Mouse (Mus musculus) forebrain, embryonic 15.5 days (tissue): ENCODE measurements at regions not wholly inside any gene's neighbourhood (a gene's known extent, or its start where the extent isn't known, plus 50 kb on each side); places are given as distances from the start of the nearest gene placed in this dataset.

Source experiments
- ATAC-seq: fragments of 200-750 bp; cut with Nextera tagmentation; replicated peaks from 2 replicates; pipeline ENCODE4 v1.8.0; 2017; ENCODE audit warnings: mild to moderate bottlenecking, moderate TSS enrichment, moderate library complexity
- H3K27ac ChIP-seq: fragments of 300-500 bp; sonication (generic); replicated peaks from 2 replicates; pipeline ENCODE4 v1.5.1; 2015; ENCODE audit warnings: mild to moderate bottlenecking, inconsistent platforms
- H3K27me3 ChIP-seq: fragments of 300-500 bp; sonication (generic); 2 replicates; pipeline ENCODE4 v1.6.1; 2015; ENCODE audit warnings: inconsistent platforms
- H3K36me3 ChIP-seq: fragments of 300-500 bp; sonication (generic); 2 replicates; pipeline ENCODE4 v1.6.1; 2015; ENCODE audit warnings: mild to moderate bottlenecking, inconsistent platforms
- H3K4me1 ChIP-seq: fragments of 300-500 bp; sonication (generic); 2 replicates; pipeline ENCODE4 v1.6.1; 2015; ENCODE audit warnings: inconsistent platforms
- H3K4me2 ChIP-seq: fragments of 300-500 bp; sonication (generic); replicated peaks from 2 replicates; pipeline ENCODE4 v1.6.1; 2015; ENCODE audit warnings: mild to moderate bottlenecking, inconsistent platforms
- H3K4me3 ChIP-seq: fragments of 300-500 bp; sonication (generic); 2 replicates; pipeline ENCODE4 v1.5.1; 2015; ENCODE audit warnings: mild to moderate bottlenecking, inconsistent platforms
- H3K9ac ChIP-seq: fragments of 300-500 bp; sonication (generic); replicated peaks from 2 replicates; pipeline ENCODE4 v1.6.1; 2015; ENCODE audit warnings: mild to moderate bottlenecking, inconsistent platforms
- H3K9me3 ChIP-seq: fragments of 300-500 bp; sonication (generic); 2 replicates; pipeline ENCODE4 v1.6.1; 2016; ENCODE audit warnings: inconsistent platforms
- WGBS: fragments of 180-500 bp; shearing (Covaris S2); methylation state at CpG from one replicate; pipeline ENCODE4 v1.1.7; 2015; ENCODE audit warnings: mixed read lengths; 5-methylcytosine and 5-hydroxymethylcytosine counted together

- no peaks in the 10 kb centered on the region for H3K36me3 ChIP-seq
- no peak overlapping the region for H3K4me2 ChIP-seq
- H3K9ac ChIP-seq: no peak overlapping the region
- ATAC-seq: no peak
- no peaks in the 10 kb centered on the region for H3K27me3 ChIP-seq
- no peak overlapping the region for H3K4me3 ChIP-seq
- H3K9me3 ChIP-seq: no peaks in the 10 kb centered on the region
- H3K27ac ChIP-seq: no peak overlapping the region
- WGBS: 83% methylated on average over 13 of the region's 13 CpGs
- peaks cover 17% of the 10 kb centered on the region for H3K4me1 ChIP-seq
Observed at GRCm38 (mm10) chr6:91619735-91620732, 63.8 kb upstream of the Slc6a6 start.

- Histone ChIP-seq H3K4me2 (no peak overlapping the region), H3K36me3 (no peaks in the 10 kb centered on the region), H3K9me3 (no peaks in the 10 kb centered on the region), H3K27me3 (no peaks in the 10 kb centered on the region), H3K4me3 (no peak overlapping the region), H3K9ac (no peak overlapping the region), H3K4me1 (peaks cover 11% of the 10 kb centered on the region), H3K27ac (no peak overlapping the region)
- ATAC-seq: no peak
- 94% methylated on average over 3 of the region's 3 CpGs for WGBS
Observed at GRCm38 (mm10) chr6:91621437-91621836, 62.4 kb upstream of the Slc6a6 start.

GRCm38 (mm10) chr6:91622425-91622824 is 61.4 kb upstream of the Slc6a6 start:
- Histone ChIP-seq H3K36me3 (no peaks in the 10 kb centered on the region), H3K9me3 (no peaks in the 10 kb centered on the region), H3K9ac (no peak overlapping the region), H3K4me2 (no peak overlapping the region), H3K27ac (no peak overlapping the region), H3K4me3 (no peak overlapping the region), H3K4me1 (peaks cover 3% of the 10 kb centered on the region; the same call in 1 of the 2 replicates), H3K27me3 (no peaks in the 10 kb centered on the region)
- ATAC-seq: no peak
- 74% methylated on average over 3 of the region's 3 CpGs for WGBS

- ATAC-seq: no peak
- Histone ChIP-seq H3K36me3 (no peaks in the 10 kb centered on the region), H3K4me3 (no peak overlapping the region), H3K27ac (no peak overlapping the region), H3K4me2 (no peak overlapping the region), H3K4me1 (no peaks in the 10 kb centered on the region), H3K9me3 (no peaks in the 10 kb centered on the region), H3K27me3 (no peaks in the 10 kb centered on the region), H3K9ac (no peak overlapping the region)
- WGBS: 88% methylated on average over 4 of the region's 4 CpGs
Observed at GRCm38 (mm10) chr6:91623646-91624045, 60.2 kb upstream of the Slc6a6 start.

GRCm38 (mm10) chr6:91629230-91629629 is 54.6 kb upstream of the Slc6a6 start:
- Histone ChIP-seq H3K27ac (no peak overlapping the region), H3K9ac (no peak overlapping the region), H3K27me3 (no peaks in the 10 kb centered on the region), H3K4me1 (no peaks in the 10 kb centered on the region), H3K4me3 (no peak overlapping the region), H3K4me2 (no peak overlapping the region), H3K36me3 (no peaks in the 10 kb centered on the region), H3K9me3 (no peaks in the 10 kb centered on the region)
- ATAC-seq: no peak
- 86% methylated on average over 4 of the region's 4 CpGs for WGBS

GRCm38 (mm10) chr6:91631261-91631660 is 52.6 kb upstream of the Slc6a6 start:
- Histone ChIP-seq H3K9ac (no peak overlapping the region), H3K36me3 (no peaks in the 10 kb centered on the region), H3K4me2 (no peak overlapping the region), H3K27me3 (no peaks in the 10 kb centered on the region), H3K27ac (no peak overlapping the region), H3K9me3 (no peaks in the 10 kb centered on the region), H3K4me1 (no peaks in the 10 kb centered on the region), H3K4me3 (no peak overlapping the region)
- 87% methylated on average over 6 of the region's 6 CpGs for WGBS
- no peak for ATAC-seq
